17 mouse cellular contexts compared by ENCODE assay signal in genomic region chr11:79856376-79856775, GRCm38 (mm10).
DNase-seq lines count a peak whose midpoint lies in the region; ATAC-seq and TF ChIP-seq lines count a peak whose summit lies in the region.
"Had no signal": no experiment of that assay in that cellular context is flagged by ENCODE, and none has a peak within 500 bp of the region (broad histone marks: within the 10 kb centered on the region; RNA-seq: fewer than 3 reads in every experiment).

No protein-coding gene starts in this region.

- 65% methylated on average over 5 of the region's 5 CpGs for WGBS in lung, embryonic 14.5 days
- WGBS in embryonic facial prominence, embryonic 14.5 days: 57% methylated on average over 5 of the region's 5 CpGs
- WGBS in midbrain, embryonic 11.5 days: 93% methylated on average over 5 of the region's 5 CpGs

- no peak overlapping the region for H3K4me3 ChIP-seq in lung, embryonic 14.5 days (ENCODE audit: low read depth, low read length)
- no peak overlapping the region for H3K4me3 ChIP-seq in embryonic facial prominence, embryonic 14.5 days (ENCODE audit: low read depth, low read length)
- no peak overlapping the region for H3K4me3 ChIP-seq in midbrain, embryonic 11.5 days (ENCODE audit: low read depth, low read length)
- H3K4me3 ChIP-seq: forebrain, embryonic 12.5 days; heart, embryonic 13.5 days; hindbrain, embryonic 15.5 days had no signal

- no peak for TF ChIP-seq CTCF in lung, embryonic 14.5 days (IDR thresholded peaks at IDR 0.05; ENCODE audit: low read depth)

- no peaks in the 10 kb centered on the region for H3K9me3 ChIP-seq in lung, embryonic 14.5 days (ENCODE audit: low read depth, low read length)
- no peaks in the 10 kb centered on the region for H3K9me3 ChIP-seq in embryonic facial prominence, embryonic 14.5 days (ENCODE audit: control insufficient read depth, low read length)
- H3K9me3 ChIP-seq in midbrain, embryonic 11.5 days (ENCODE audit: control insufficient read depth, low read length): no peaks in the 10 kb centered on the region
- H3K9me3 ChIP-seq: forebrain, embryonic 12.5 days; heart, embryonic 13.5 days; hindbrain, embryonic 15.5 days had no signal

- H3K36me3 ChIP-seq in lung, embryonic 14.5 days (ENCODE audit: insufficient read depth): no peaks in the 10 kb centered on the region
- no peaks in the 10 kb centered on the region for H3K36me3 ChIP-seq in embryonic facial prominence, embryonic 14.5 days (ENCODE audit: control insufficient read depth, insufficient read depth, low read length)
- H3K36me3 ChIP-seq in midbrain, embryonic 11.5 days (ENCODE audit: control insufficient read depth, insufficient read depth, low read length): no peaks in the 10 kb centered on the region
- H3K36me3 ChIP-seq: forebrain, embryonic 12.5 days; heart, embryonic 13.5 days; hindbrain, embryonic 15.5 days had no signal

- no peak overlapping the region for H3K4me2 ChIP-seq in lung, embryonic 14.5 days
- no peak overlapping the region for H3K4me2 ChIP-seq in embryonic facial prominence, embryonic 14.5 days (ENCODE audit: low read depth, low read length)
- no peak overlapping the region for H3K4me2 ChIP-seq in midbrain, embryonic 11.5 days
- H3K4me2 ChIP-seq: forebrain, embryonic 12.5 days; heart, embryonic 13.5 days; hindbrain, embryonic 15.5 days had no signal

- no peak overlapping the region for H3K9ac ChIP-seq in lung, embryonic 14.5 days
- no peak overlapping the region; the same call in 1 of the 2 replicates for H3K9ac ChIP-seq in embryonic facial prominence, embryonic 14.5 days (ENCODE audit: low read depth, low read length)
- H3K9ac ChIP-seq in midbrain, embryonic 11.5 days (ENCODE audit: low read length): no peak overlapping the region
- H3K9ac ChIP-seq: forebrain, embryonic 12.5 days; heart, embryonic 13.5 days; hindbrain, embryonic 15.5 days had no signal

- H3K27me3 ChIP-seq in lung, embryonic 14.5 days (ENCODE audit: insufficient read depth, low read length): no peaks in the 10 kb centered on the region
- H3K27me3 ChIP-seq in embryonic facial prominence, embryonic 14.5 days (replicated peaks; ENCODE audit: control insufficient read depth, insufficient read depth, low read length): no peaks in the 10 kb centered on the region
- no peaks in the 10 kb centered on the region for H3K27me3 ChIP-seq in midbrain, embryonic 11.5 days (ENCODE audit: control insufficient read depth, insufficient read depth, low read length)
- H3K27me3 ChIP-seq: forebrain, embryonic 12.5 days; hindbrain, embryonic 15.5 days had no signal

- DNase-seq in layer of hippocampus, adult 11-12 months (ENCODE audit: low spot score): peak; percentile 10
- DNase-seq in layer of hippocampus, postnatal 36 days: no peak
- DNase-seq in lung, embryonic 14.5 days: peak; percentile 20
- no peak for DNase-seq in lung, adult 18-20 months
- peak; percentile 78 for DNase-seq in embryonic facial prominence, embryonic 14.5 days (ENCODE audit: low spot score)
- no peak for DNase-seq in midbrain, embryonic 11.5 days (ENCODE audit: low spot score, missing footprints)
- DNase-seq: adrenal gland, adult 2 months; adrenal gland, postnatal 25 days; cerebellum, adult 11 months; cerebellum, adult 8-10 months; cerebellum, postnatal 14 days; gastrocnemius, postnatal 36 days; heart, adult 11 months; heart, postnatal 36 days had no signal

- no peak overlapping the region for H3K27ac ChIP-seq in lung, embryonic 14.5 days (ENCODE audit: low read depth)
- H3K27ac ChIP-seq in embryonic facial prominence, embryonic 14.5 days (replicated peaks; ENCODE audit: low read depth, low read length): peak overlapping the region; percentile 50
- H3K27ac ChIP-seq in midbrain, embryonic 11.5 days (ENCODE audit: low read depth, low read length): no peak overlapping the region
- H3K27ac ChIP-seq: forebrain, embryonic 12.5 days; heart, embryonic 13.5 days; hindbrain, embryonic 15.5 days had no signal

- H3K4me1 ChIP-seq in lung, embryonic 14.5 days (ENCODE audit: insufficient read depth): no peaks in the 10 kb centered on the region
- H3K4me1 ChIP-seq in embryonic facial prominence, embryonic 14.5 days (ENCODE audit: control insufficient read depth, insufficient read depth, low read length): peaks cover 22% of the 10 kb centered on the region
- H3K4me1 ChIP-seq in midbrain, embryonic 11.5 days (ENCODE audit: control insufficient read depth, insufficient read depth, low read length): peaks cover 8% of the 10 kb centered on the region; the same call in 1 of the 2 replicates
- H3K4me1 ChIP-seq: hindbrain, embryonic 15.5 days had no signal

- ATAC-seq in lung, embryonic 14.5 days (ENCODE audit: insufficient read depth): no peak
- no peak for ATAC-seq in embryonic facial prominence, embryonic 14.5 days (ENCODE audit: low read depth)
- no peak for ATAC-seq in midbrain, embryonic 11.5 days (ENCODE audit: low FRiP score)

Comparison
In these comparisons a context has a peak if more than half of its experiments do, and no peak if none do; other contexts are left out.
1. DNase-seq: peak in layer of hippocampus, adult 11-12 months (single experiment), lung, embryonic 14.5 days (single experiment) and embryonic facial prominence, embryonic 14.5 days (single experiment); none in layer of hippocampus, postnatal 36 days (0 of 2), lung, adult 18-20 months (0 of 2) and midbrain, embryonic 11.5 days (single experiment).